Mouse (Mus musculus): ENCODE measurements around the gene Ccm2. TPM values are rescaled to one million over a fixed set of nuclear protein-coding genes. Genes with fewer than 3 reads are reported as not detected.

The Ccm2 gene
- polyA plus RNA-seq, 1 experiment from 2014 or later = 33.9 TPM

- Histone ChIP-seq H3K4me1 (ENCODE audit: insufficient read depth) (peaks cover 9% of the 10 kb centered on the region), H3K36me3 (replicated peaks; ENCODE audit: insufficient read depth, low read length) (peaks cover 32% of the 10 kb centered on the region)
- TF ChIP-seq CTCF (IDR thresholded peaks at IDR 0.05; ENCODE audit: low read depth) (no peak), EP300 (IDR thresholded peaks at IDR 0.05; ENCODE audit: low read depth) (no peak)
These were observed 19.8 kb downstream of the Ccm2 start for GRCm38 (mm10) chr11:6566496-6566895.

GRCm38 (mm10) chr11:6567951-6568350 lies 21.3 kb downstream of the Ccm2 start:
- no peak overlapping the region for H3K9ac ChIP-seq (replicated peaks)
- H3K4me3 ChIP-seq (ENCODE audit: low read depth, low read length) = no peak overlapping the region
- H3K9me3 ChIP-seq (ENCODE audit: low read length) = no peaks in the 10 kb centered on the region
- WGBS (ENCODE audit: insufficient replicate concordance) = 46% methylated on average over 8 of the region's 8 CpGs
- H3K27ac ChIP-seq (ENCODE audit: low read depth) = peak overlapping the region; percentile 1; the same call in 1 of the 2 replicates
- no peak overlapping the region for H3K4me2 ChIP-seq (ENCODE audit: low read depth, low read length)
- peaks cover 41% of the 10 kb centered on the region for H3K36me3 ChIP-seq (replicated peaks; ENCODE audit: insufficient read depth, low read length)
- DNase-seq (no peak), ATAC-seq (peak; percentile 38)
- H3K4me1 ChIP-seq (ENCODE audit: insufficient read depth) = peaks cover 9% of the 10 kb centered on the region; the same call in 1 of the 2 replicates
- H3K27me3 ChIP-seq (ENCODE audit: insufficient read depth, low read length) = no peaks in the 10 kb centered on the region
- no peak for TF ChIP-seq EP300 (IDR thresholded peaks at IDR 0.05; ENCODE audit: low read depth)
- no peak for TF ChIP-seq CTCF (IDR thresholded peaks at IDR 0.05; ENCODE audit: low read depth)

More at GRCm38 (mm10) chr11:6566496-6566895, 19.8 kb downstream of the Ccm2 start:
- ATAC-seq = no peak
- no peaks in the 10 kb centered on the region for H3K27me3 ChIP-seq (ENCODE audit: insufficient read depth, low read length)
- no peaks in the 10 kb centered on the region for H3K9me3 ChIP-seq (ENCODE audit: low read length)
- no peak overlapping the region for H3K4me2 ChIP-seq (ENCODE audit: low read depth, low read length)
- WGBS (ENCODE audit: insufficient replicate concordance) = 53% methylated on average over 4 of the region's 4 CpGs
- H3K9ac ChIP-seq (replicated peaks) = no peak overlapping the region
- DNase-seq = no peak
- H3K4me3 ChIP-seq (ENCODE audit: low read depth, low read length) = no peak overlapping the region
- H3K27ac ChIP-seq (ENCODE audit: low read depth) = no peak overlapping the region

GRCm38 (mm10) chr11:6568584-6569409 lies 22.1 kb downstream of the Ccm2 start:
- H3K36me3 ChIP-seq (replicated peaks; ENCODE audit: insufficient read depth, low read length) = peaks cover 45% of the 10 kb centered on the region
- H3K9me3 ChIP-seq (ENCODE audit: low read length) = no peaks in the 10 kb centered on the region
- H3K4me2 ChIP-seq (ENCODE audit: low read depth, low read length) = no peak overlapping the region
- TF ChIP-seq CTCF (IDR thresholded peaks at IDR 0.05; ENCODE audit: low read depth) (peak; percentile 44), EP300 (IDR thresholded peaks at IDR 0.05; ENCODE audit: low read depth) (no peak)
- no peaks in the 10 kb centered on the region for H3K27me3 ChIP-seq (ENCODE audit: insufficient read depth, low read length)
- H3K4me3 ChIP-seq (ENCODE audit: low read depth, low read length) = no peak overlapping the region
- ATAC-seq = no peak; the same call in 1 of the 2 replicates
- no peak overlapping the region for H3K9ac ChIP-seq (replicated peaks)
- H3K27ac ChIP-seq (ENCODE audit: low read depth) = no peak overlapping the region
- peaks cover 9% of the 10 kb centered on the region; the same call in 1 of the 2 replicates for H3K4me1 ChIP-seq (ENCODE audit: insufficient read depth)
- no peak for DNase-seq
- 58% methylated on average over 11 of the region's 11 CpGs for WGBS (ENCODE audit: insufficient replicate concordance)

- no peak overlapping the region for H3K4me2 ChIP-seq (ENCODE audit: low read depth, low read length)
- peaks cover 9% of the 10 kb centered on the region; the same call in 1 of the 2 replicates for H3K4me1 ChIP-seq (ENCODE audit: insufficient read depth)
- H3K27ac ChIP-seq (ENCODE audit: low read depth) = no peak overlapping the region
- WGBS (ENCODE audit: insufficient replicate concordance) = 38% methylated on average over 3 of the region's 3 CpGs
- TF ChIP-seq CTCF (IDR thresholded peaks at IDR 0.05; ENCODE audit: low read depth) (no peak), EP300 (IDR thresholded peaks at IDR 0.05; ENCODE audit: low read depth) (no peak)
- peaks cover 43% of the 10 kb centered on the region for H3K36me3 ChIP-seq (replicated peaks; ENCODE audit: insufficient read depth, low read length)
- H3K4me3 ChIP-seq (ENCODE audit: low read depth, low read length) = no peak overlapping the region
- ATAC-seq (no peak), DNase-seq (no peak)
- H3K9me3 ChIP-seq (ENCODE audit: low read length) = no peaks in the 10 kb centered on the region
- H3K27me3 ChIP-seq (ENCODE audit: insufficient read depth, low read length) = no peaks in the 10 kb centered on the region
- no peak overlapping the region for H3K9ac ChIP-seq (replicated peaks)
These were observed 22.7 kb downstream of the Ccm2 start for GRCm38 (mm10) chr11:6569410-6569777.

GRCm38 (mm10) chr11:6576151-6576550 lies 29.5 kb downstream of the Ccm2 start:
- Histone ChIP-seq H3K4me3 (ENCODE audit: low read depth, low read length) (no peak overlapping the region), H3K4me2 (ENCODE audit: low read depth, low read length) (no peak overlapping the region), H3K27ac (ENCODE audit: low read depth) (no peak overlapping the region), H3K9ac (replicated peaks) (no peak overlapping the region), H3K27me3 (ENCODE audit: insufficient read depth, low read length) (no peaks in the 10 kb centered on the region), H3K4me1 (ENCODE audit: insufficient read depth) (0 out of 2 replicates have a peak, but pooled peaks cover 3% of the 10 kb centered on the region), H3K9me3 (ENCODE audit: low read length) (no peaks in the 10 kb centered on the region), H3K36me3 (replicated peaks; ENCODE audit: insufficient read depth, low read length) (peaks cover 46% of the 10 kb centered on the region)
- DNase-seq = no peak
- no peak for ATAC-seq
- TF ChIP-seq CTCF (IDR thresholded peaks at IDR 0.05; ENCODE audit: low read depth) = no peak
- TF ChIP-seq EP300 (IDR thresholded peaks at IDR 0.05; ENCODE audit: low read depth) = no peak
- 77% methylated on average over 3 of the region's 3 CpGs for WGBS (ENCODE audit: insufficient replicate concordance)

GRCm38 (mm10) chr11:6579361-6579760 lies 32.7 kb downstream of the Ccm2 start:
- 92% methylated on average over 7 of the region's 7 CpGs for WGBS (ENCODE audit: insufficient replicate concordance)
- Histone ChIP-seq H3K27me3 (ENCODE audit: insufficient read depth, low read length) (no peaks in the 10 kb centered on the region), H3K4me1 (ENCODE audit: insufficient read depth) (peaks cover 9% of the 10 kb centered on the region; the same call in 1 of the 2 replicates), H3K36me3 (replicated peaks; ENCODE audit: insufficient read depth, low read length) (peaks cover 34% of the 10 kb centered on the region), H3K9ac (replicated peaks) (no peak overlapping the region), H3K4me2 (ENCODE audit: low read depth, low read length) (no peak overlapping the region), H3K4me3 (ENCODE audit: low read depth, low read length) (no peak overlapping the region), H3K9me3 (ENCODE audit: low read length) (no peaks in the 10 kb centered on the region), H3K27ac (ENCODE audit: low read depth) (no peak overlapping the region)
- TF ChIP-seq CTCF (IDR thresholded peaks at IDR 0.05; ENCODE audit: low read depth) = no peak
- no peak for TF ChIP-seq EP300 (IDR thresholded peaks at IDR 0.05; ENCODE audit: low read depth)
- ATAC-seq (no peak), DNase-seq (no peak)
